Mouse (Mus musculus): ENCODE measurements around the gene Afap1. TPM values are rescaled to one million over a fixed set of nuclear protein-coding genes. Genes with fewer than 3 reads are reported as not detected.
A peak's percentile ranks its signal among the peaks of the same experiment; 100 is the strongest.

Afap1 gene
- polyA plus RNA-seq, 1 experiment = 0.01 TPM

DNA sequence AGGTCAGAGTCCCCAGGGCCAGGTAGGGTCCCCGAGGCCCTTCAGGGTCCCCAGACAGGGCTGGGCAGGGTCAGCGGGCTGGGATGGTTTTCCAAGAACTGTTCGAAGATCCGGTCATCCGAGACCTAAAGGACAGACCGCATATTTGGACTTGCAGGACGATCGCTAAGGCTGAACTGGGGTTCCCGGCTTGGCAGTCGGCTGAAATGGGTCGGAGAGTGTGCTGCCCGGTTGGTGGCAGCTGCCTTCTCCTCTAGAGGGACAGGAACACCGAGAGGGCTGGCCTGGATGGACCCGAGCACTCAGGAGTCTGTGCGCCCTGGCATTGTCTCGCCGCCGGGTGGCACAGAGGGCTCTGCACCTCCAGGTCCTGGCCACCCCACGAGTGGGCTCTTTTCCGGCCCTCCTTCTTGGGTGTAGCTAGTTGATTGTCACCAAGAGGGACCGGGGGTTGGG, 714 bp downstream of the Afap1 start:
- Histone ChIP-seq H3K9me3 (ENCODE audit: control insufficient read depth, low read length) (peaks cover 6% of the 10 kb centered on the region; the same call in 1 of the 2 replicates), H3K27me3 (ENCODE audit: control insufficient read depth) (peaks cover 32% of the 10 kb centered on the region), H3K36me3 (ENCODE audit: control insufficient read depth) (no peaks in the 10 kb centered on the region), H3K4me3 (replicated peaks) (peak overlapping the region; percentile 49), H3K4me1 (ENCODE audit: control insufficient read depth) (peaks cover 9% of the 10 kb centered on the region)
- TF ChIP-seq TAL1 (IDR thresholded peaks at IDR 0.05; ENCODE audit: low read length) (no peak), GATA1 (IDR thresholded peaks at IDR 0.05; ENCODE audit: low read length) (no peak)

GRCm38 (mm10) chr5:35894295-35895047, 1.4 kb downstream of the Afap1 start:
- no peak for TF ChIP-seq TAL1 (IDR thresholded peaks at IDR 0.05; ENCODE audit: low read length)
- no peak for TF ChIP-seq GATA1 (IDR thresholded peaks at IDR 0.05; ENCODE audit: low read length)
- H3K4me1 ChIP-seq (ENCODE audit: control insufficient read depth) = peaks cover 9% of the 10 kb centered on the region
- peak overlapping the region; percentile 49 for H3K4me3 ChIP-seq (replicated peaks)
- H3K9me3 ChIP-seq (ENCODE audit: control insufficient read depth, low read length) = peaks cover 6% of the 10 kb centered on the region; the same call in 1 of the 2 replicates
- H3K27me3 ChIP-seq (ENCODE audit: control insufficient read depth) = peaks cover 32% of the 10 kb centered on the region
- no peaks in the 10 kb centered on the region for H3K36me3 ChIP-seq (ENCODE audit: control insufficient read depth)

- TF ChIP-seq GATA1 (IDR thresholded peaks at IDR 0.05; ENCODE audit: low read length) (no peak), TAL1 (IDR thresholded peaks at IDR 0.05; ENCODE audit: low read length) (no peak)
- H3K9me3 ChIP-seq (ENCODE audit: control insufficient read depth, low read length) = no peaks in the 10 kb centered on the region; the same call in 1 of the 2 replicates
- H3K36me3 ChIP-seq (ENCODE audit: control insufficient read depth) = no peaks in the 10 kb centered on the region
- H3K27me3 ChIP-seq (ENCODE audit: control insufficient read depth) = peaks cover 30% of the 10 kb centered on the region
- H3K4me1 ChIP-seq (ENCODE audit: control insufficient read depth) = peaks cover 9% of the 10 kb centered on the region
- no peak overlapping the region for H3K4me3 ChIP-seq (replicated peaks)
These were observed 2.8 kb downstream of the Afap1 start for GRCm38 (mm10) chr5:35895926-35896325.

DNA sequence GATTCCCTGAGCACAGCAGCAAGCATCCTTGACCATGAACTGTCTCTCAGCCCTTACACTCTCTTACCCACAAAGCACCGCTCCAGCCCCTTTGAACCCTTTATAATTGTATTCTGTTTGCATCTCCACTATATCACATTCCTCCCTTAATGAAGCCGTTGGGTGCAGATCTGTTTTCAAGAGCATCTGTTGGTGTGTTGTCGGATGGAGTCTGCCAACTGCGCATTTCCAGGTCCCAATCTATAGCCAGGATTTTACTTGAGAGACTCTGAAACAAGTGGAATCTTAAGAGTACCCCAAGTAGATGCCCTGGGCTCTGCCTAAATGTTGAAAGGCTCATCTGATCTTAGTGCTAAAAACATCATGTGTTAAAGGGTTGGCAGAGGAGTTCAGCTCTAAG, 3.4 kb downstream of the Afap1 start:
- peaks cover 9% of the 10 kb centered on the region for H3K4me1 ChIP-seq (ENCODE audit: control insufficient read depth)
- H3K4me3 ChIP-seq (replicated peaks) = no peak overlapping the region
- no peaks in the 10 kb centered on the region for H3K9me3 ChIP-seq (ENCODE audit: control insufficient read depth, low read length)
- H3K27me3 ChIP-seq (ENCODE audit: control insufficient read depth) = peaks cover 30% of the 10 kb centered on the region
- TF ChIP-seq TAL1 (IDR thresholded peaks at IDR 0.05; ENCODE audit: low read length) = no peak
- no peak for TF ChIP-seq GATA1 (IDR thresholded peaks at IDR 0.05; ENCODE audit: low read length)
- H3K36me3 ChIP-seq (ENCODE audit: control insufficient read depth) = no peaks in the 10 kb centered on the region

DNA sequence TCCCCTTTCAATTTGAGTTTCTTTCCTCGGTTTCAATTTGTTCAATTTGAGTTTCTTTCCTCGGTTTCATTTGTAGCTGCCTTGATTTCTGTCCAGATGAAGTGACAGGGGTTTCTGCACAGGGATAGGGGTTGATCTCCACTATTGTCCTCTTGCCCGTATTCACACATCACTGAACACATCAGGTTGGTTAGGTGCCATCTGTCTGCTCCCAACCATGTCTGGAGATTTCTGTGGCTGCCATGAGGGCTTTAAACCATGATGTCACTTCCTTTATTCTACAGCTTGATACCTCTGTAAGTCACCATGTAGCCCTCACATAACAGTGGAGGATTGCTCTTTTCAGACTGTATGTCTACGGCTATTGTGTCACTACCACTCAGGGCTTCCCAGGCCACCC, 4.0 kb downstream of the Afap1 start:
- Histone ChIP-seq H3K4me3 (replicated peaks) (no peak overlapping the region), H3K36me3 (ENCODE audit: control insufficient read depth) (no peaks in the 10 kb centered on the region), H3K27me3 (ENCODE audit: control insufficient read depth) (peaks cover 30% of the 10 kb centered on the region), H3K9me3 (ENCODE audit: control insufficient read depth, low read length) (no peaks in the 10 kb centered on the region), H3K4me1 (ENCODE audit: control insufficient read depth) (peaks cover 9% of the 10 kb centered on the region)
- TF ChIP-seq TAL1 (IDR thresholded peaks at IDR 0.05; ENCODE audit: low read length) (no peak), GATA1 (IDR thresholded peaks at IDR 0.05; ENCODE audit: low read length) (no peak)

- TF ChIP-seq GATA1 (IDR thresholded peaks at IDR 0.05; ENCODE audit: low read length) = no peak
- no peak for TF ChIP-seq TAL1 (IDR thresholded peaks at IDR 0.05; ENCODE audit: low read length)
- Histone ChIP-seq H3K36me3 (ENCODE audit: control insufficient read depth) (no peaks in the 10 kb centered on the region), H3K4me1 (ENCODE audit: control insufficient read depth) (peaks cover 6% of the 10 kb centered on the region), H3K9me3 (ENCODE audit: control insufficient read depth, low read length) (no peaks in the 10 kb centered on the region), H3K27me3 (ENCODE audit: control insufficient read depth) (peaks cover 23% of the 10 kb centered on the region), H3K4me3 (replicated peaks) (no peak overlapping the region)
These were observed 5.0 kb downstream of the Afap1 start for GRCm38 (mm10) chr5:35898114-35898513.

DNA sequence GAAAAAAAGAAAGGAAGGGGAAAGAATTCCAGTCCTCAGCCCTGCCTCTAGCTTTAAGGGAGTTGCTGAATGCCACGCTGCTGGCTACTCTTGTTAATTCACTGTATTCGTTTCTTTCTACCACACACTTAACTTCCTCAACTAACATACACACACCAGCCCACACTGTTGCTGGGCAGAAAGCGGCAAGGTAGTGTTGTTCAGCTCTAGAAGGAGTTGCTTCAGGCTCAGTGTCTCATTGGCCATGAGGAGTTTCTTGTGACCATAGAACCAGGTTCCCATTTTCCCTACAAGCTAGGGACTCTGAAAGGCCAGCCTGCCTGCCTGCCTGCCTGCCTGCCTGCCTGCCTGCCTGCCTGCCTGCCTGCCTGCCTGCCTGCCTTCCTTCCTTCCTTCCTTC, 5.9 kb downstream of the Afap1 start:
- H3K4me3 ChIP-seq (replicated peaks) = no peak overlapping the region
- H3K4me1 ChIP-seq (ENCODE audit: control insufficient read depth) = no peaks in the 10 kb centered on the region
- no peaks in the 10 kb centered on the region for H3K9me3 ChIP-seq (ENCODE audit: control insufficient read depth, low read length)
- TF ChIP-seq GATA1 (IDR thresholded peaks at IDR 0.05; ENCODE audit: low read length) = no peak
- no peak for TF ChIP-seq TAL1 (IDR thresholded peaks at IDR 0.05; ENCODE audit: low read length)
- peaks cover 14% of the 10 kb centered on the region for H3K27me3 ChIP-seq (ENCODE audit: control insufficient read depth)
- no peaks in the 10 kb centered on the region for H3K36me3 ChIP-seq (ENCODE audit: control insufficient read depth)

DNA sequence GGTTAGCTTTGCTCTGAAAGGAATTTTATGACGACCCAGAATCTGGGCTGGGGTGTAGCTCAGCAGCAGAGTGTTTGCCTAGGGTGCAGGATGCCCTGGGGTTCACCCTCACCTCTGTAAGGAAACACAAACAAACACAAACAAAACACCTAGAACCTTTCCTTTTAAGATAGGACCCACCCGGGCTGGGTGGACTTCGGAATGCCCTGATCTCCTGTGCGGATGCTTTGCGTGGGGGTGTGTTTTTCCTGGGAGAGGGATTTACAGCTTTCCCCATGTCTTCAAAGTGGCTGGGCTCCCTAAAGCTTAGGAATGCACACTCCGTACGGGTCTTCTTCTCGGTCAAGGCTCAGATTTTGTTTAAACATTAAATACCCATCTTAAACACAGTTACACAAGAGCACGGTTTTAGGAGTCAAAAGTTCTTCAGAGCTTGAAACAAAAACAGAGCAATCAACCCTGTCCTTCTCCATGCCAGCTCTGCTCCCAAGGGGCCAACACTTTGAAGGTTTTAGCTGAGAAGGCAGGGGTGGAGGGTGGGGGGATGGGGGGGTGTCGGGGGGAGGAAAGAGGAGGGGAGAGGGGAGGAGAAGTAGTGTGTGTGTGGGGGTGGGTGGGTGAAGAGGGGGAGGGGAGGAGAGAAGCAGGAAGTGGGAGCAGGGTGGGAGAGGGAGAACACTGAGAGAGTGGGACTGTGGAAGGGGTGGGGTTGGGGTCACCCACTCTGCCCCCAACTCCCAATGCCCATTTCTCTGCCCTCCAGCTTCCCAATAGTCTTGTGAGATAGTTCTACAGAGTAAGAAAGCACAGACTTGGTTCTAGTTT, 7.5 kb downstream of the Afap1 start:
- no peak for TF ChIP-seq GATA1 (IDR thresholded peaks at IDR 0.05; ENCODE audit: low read length)
- TF ChIP-seq TAL1 (IDR thresholded peaks at IDR 0.05; ENCODE audit: low read length) = no peak
- Histone ChIP-seq H3K27me3 (ENCODE audit: control insufficient read depth) (no peaks in the 10 kb centered on the region), H3K4me3 (replicated peaks) (no peak overlapping the region)

DNA sequence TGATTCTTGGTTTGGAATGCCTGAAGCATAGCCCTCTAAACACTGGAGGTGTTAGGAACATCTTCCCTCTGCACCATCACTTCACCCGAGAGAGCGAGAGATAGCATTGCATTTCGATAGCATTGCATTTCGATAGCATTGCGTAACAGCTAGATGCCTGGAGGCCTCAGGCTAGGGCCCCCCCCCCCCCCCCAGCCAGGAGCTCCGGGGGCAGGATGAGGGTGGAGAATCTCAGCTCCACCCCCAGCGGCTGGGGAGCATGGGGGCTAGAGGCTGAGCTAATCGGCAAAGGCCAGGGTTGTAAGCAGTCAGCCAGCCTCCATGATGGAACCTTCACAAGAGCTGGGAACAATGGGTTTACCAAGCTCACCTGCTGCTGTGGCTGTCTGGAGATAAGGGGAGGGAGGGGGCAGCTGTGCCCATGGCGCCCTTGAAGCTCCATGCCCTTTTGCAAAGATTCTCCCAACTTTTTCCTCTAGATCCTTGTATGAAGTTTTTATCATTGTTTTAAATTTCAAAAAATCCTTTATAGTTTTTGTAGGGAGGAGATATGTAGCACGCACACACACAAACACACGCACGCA, 8.2 kb downstream of the Afap1 start:
- H3K36me3 ChIP-seq (ENCODE audit: control insufficient read depth) = no peaks in the 10 kb centered on the region
- TF ChIP-seq GATA1 (IDR thresholded peaks at IDR 0.05; ENCODE audit: low read length) (no peak), TAL1 (IDR thresholded peaks at IDR 0.05; ENCODE audit: low read length) (no peak)

More for the DNA sequence above, 7.5 kb downstream of the Afap1 start:
- Histone ChIP-seq H3K9me3 (ENCODE audit: control insufficient read depth, low read length) (no peaks in the 10 kb centered on the region), H3K36me3 (ENCODE audit: control insufficient read depth) (no peaks in the 10 kb centered on the region), H3K4me1 (ENCODE audit: control insufficient read depth) (no peaks in the 10 kb centered on the region)

More for the DNA sequence above, 8.2 kb downstream of the Afap1 start:
- Histone ChIP-seq H3K27me3 (ENCODE audit: control insufficient read depth) (no peaks in the 10 kb centered on the region), H3K9me3 (ENCODE audit: control insufficient read depth, low read length) (no peaks in the 10 kb centered on the region), H3K4me1 (ENCODE audit: control insufficient read depth) (no peaks in the 10 kb centered on the region), H3K4me3 (replicated peaks) (no peak overlapping the region)

Measured in erythroblast, embryonic 14.5 days (primary cell).